Mouse (Mus musculus) spleen, adult 2 months (tissue): ENCODE data around the gene Fas. TPM values are rescaled to one million over a fixed set of nuclear protein-coding genes. Genes with fewer than 3 reads are reported as not detected.

Source experiments
- DNase-seq, 2 experiments: peaks; one replicate each; pipeline versions ENCODE4 v3.0.0 to v3.0.0-alpha.2; 2012 to 2021; ENCODE audit warnings: low spot score in 2 of 2, low read depth in 1 of 2
- H3K27ac ChIP-seq: fragments of 200-500 bp; 2 replicates; pipeline ENCODE4 v1.5.1; 2012; ENCODE audit warnings: low read length, inconsistent platforms; ENCODE audit not compliant: insufficient read depth
- H3K27me3 ChIP-seq: fragments of 200-500 bp; 2 replicates; pipeline ENCODE4 v1.6.1; 2012; ENCODE audit warnings: mild to moderate bottlenecking, moderate library complexity, low read length, inconsistent platforms; ENCODE audit not compliant: control insufficient read depth, insufficient read depth
- H3K36me3 ChIP-seq: fragments of 200-500 bp; 2 replicates; pipeline ENCODE4 v1.6.1; 2012; ENCODE audit warnings: mild to moderate bottlenecking, low read length, inconsistent platforms; ENCODE audit not compliant: control insufficient read depth, insufficient read depth
- H3K4me1 ChIP-seq: fragments of 200-500 bp; 2 replicates; pipeline ENCODE4 v1.6.1; 2011; ENCODE audit warnings: inconsistent platforms; ENCODE audit not compliant: control insufficient read depth, insufficient read depth, insufficient read length
- H3K4me3 ChIP-seq: fragments of 200-500 bp; 2 replicates; pipeline ENCODE4 v1.5.1; 2011; ENCODE audit warnings: mild to moderate bottlenecking, inconsistent platforms; ENCODE audit not compliant: insufficient read depth, insufficient read length; ENCODE audit errors: extremely low read depth
- CTCF ChIP-seq: fragments of 200-500 bp; IDR thresholded peaks from 2 replicates; pipeline ENCODE4 v1.5.1; 2011; ENCODE audit warnings: mild to moderate bottlenecking, inconsistent platforms; ENCODE audit not compliant: insufficient read depth, insufficient read length, insufficient replicate concordance; ENCODE audit errors: extremely low read depth
- POLR2A ChIP-seq: fragments of 200-500 bp; IDR thresholded peaks from 2 replicates; pipeline ENCODE4 v1.6.1; 2011; ENCODE audit warnings: low read depth, low read length, inconsistent platforms
- WGBS: fragments of 180-500 bp; shearing (Covaris S2); methylation state at CpG from one replicate; pipeline ENCODE4 v1.1.7; 2018; 5-methylcytosine and 5-hydroxymethylcytosine counted together
- polyA plus RNA-seq: library from polyadenylated mRNA; depleted of rRNA; stranded (reverse); fragments of >200 nt; gene quantifications from 2 replicates; pipeline ENCODE4 v1.2.3, GENCODE M21; 2012

Gene Fas
- polyA plus RNA-seq, 1 experiment = 1.1 TPM

- DNase-seq = no peak
- H3K27ac ChIP-seq = no peak overlapping the region
- 76% methylated on average over 2 of the region's 2 CpGs for WGBS
- H3K4me3 ChIP-seq = no peak overlapping the region
- H3K27me3 ChIP-seq = no peaks in the 10 kb centered on the region
- peaks cover 15% of the 10 kb centered on the region; the same call in 1 of the 2 replicates for H3K4me1 ChIP-seq
- TF ChIP-seq POLR2A (no peak), CTCF (no peak)
- H3K36me3 ChIP-seq = no peaks in the 10 kb centered on the region
Measured at GRCm38 (mm10) chr19:34251900-34252299, 38.6 kb upstream of the Fas start.

GRCm38 (mm10) chr19:34252450-34252849 lies 38.0 kb upstream of the Fas start:
- peaks cover 15% of the 10 kb centered on the region; the same call in 1 of the 2 replicates for H3K4me1 ChIP-seq
- no peak for DNase-seq
- no peak overlapping the region for H3K4me3 ChIP-seq
- H3K27ac ChIP-seq = no peak overlapping the region
- H3K36me3 ChIP-seq = no peaks in the 10 kb centered on the region
- no peaks in the 10 kb centered on the region for H3K27me3 ChIP-seq
- WGBS = 89% methylated on average over 9 of the region's 9 CpGs
- no peak for TF ChIP-seq POLR2A
- TF ChIP-seq CTCF = no peak

GRCm38 (mm10) chr19:34254101-34254879 lies 36.2 kb upstream of the Fas start:
- 15% methylated on average over 14 of the region's 14 CpGs for WGBS
- Histone ChIP-seq H3K27ac (peak overlapping the region; percentile 27), H3K27me3 (no peaks in the 10 kb centered on the region), H3K4me1 (peaks cover 12% of the 10 kb centered on the region; the same call in 1 of the 2 replicates), H3K4me3 (peak overlapping the region; percentile 21; the same call in 1 of the 2 replicates), H3K36me3 (no peaks in the 10 kb centered on the region)
- peak; percentile 45 to 54 for DNase-seq
- TF ChIP-seq CTCF (no peak), POLR2A (no peak)

GRCm38 (mm10) chr19:34254880-34255681 lies 35.4 kb upstream of the Fas start, which contains the start of gene Acta2:
Gene Acta2 (minus strand): TSS chr19:34255590.
- no peak for DNase-seq
- Histone ChIP-seq H3K27ac (peak within 1 kb of the TSS; percentile 27), H3K36me3 (no peaks in the 10 kb centered on the region), H3K27me3 (no peaks in the 10 kb centered on the region), H3K4me3 (peak within 1 kb of the TSS; percentile 21; the same call in 1 of the 2 replicates), H3K4me1 (peaks cover 12% of the 10 kb centered on the region; the same call in 1 of the 2 replicates)
- TF ChIP-seq CTCF (no peak), POLR2A (no peak)
- WGBS = 78% methylated on average over 16 of the region's 16 CpGs

- no peak overlapping the region for H3K4me3 ChIP-seq
- H3K27me3 ChIP-seq = no peaks in the 10 kb centered on the region
- no peak for DNase-seq
- no peaks in the 10 kb centered on the region for H3K36me3 ChIP-seq
- no peak for TF ChIP-seq POLR2A
- TF ChIP-seq CTCF = no peak
- H3K27ac ChIP-seq = no peak overlapping the region; the same call in 1 of the 2 replicates
- WGBS = 89% methylated on average over 5 of the region's 5 CpGs
- peaks cover 12% of the 10 kb centered on the region; the same call in 1 of the 2 replicates for H3K4me1 ChIP-seq
Measured at GRCm38 (mm10) chr19:34256149-34256548, 34.3 kb upstream of the Fas start.

GRCm38 (mm10) chr19:34256936-34257335 lies 33.5 kb upstream of the Fas start:
- Histone ChIP-seq H3K27me3 (no peaks in the 10 kb centered on the region), H3K4me1 (peaks cover 12% of the 10 kb centered on the region; the same call in 1 of the 2 replicates), H3K27ac (no peak overlapping the region), H3K4me3 (no peak overlapping the region), H3K36me3 (no peaks in the 10 kb centered on the region)
- 96% methylated on average over 2 of the region's 2 CpGs for WGBS
- TF ChIP-seq POLR2A (no peak), CTCF (no peak)
- DNase-seq = no peak
